Mouse (Mus musculus) T-helper 17 cell (primary cell): Measurements from ENCODE around the gene Rasgef1b.

Experiments used
- in situ Hi-C, 2 experiments: fragments of 300-600 bp; cut with MboI, MseI; formaldehyde crosslinking; loops; 1 replicate in 1 of 2; 2 replicates in 1 of 2; pipeline ENCODE4 v1.15.1; 2025; ENCODE audit warnings: high pct_unique_total_duplicates in 2 of 2

Rasgef1b gene

GRCm38 (mm10) chr5:99451939-99452338 is 276.9 kb downstream of the Rasgef1b start:
- in situ Hi-C loops: no loop called here

GRCm38 (mm10) chr5:99451416-99451815 is 277.4 kb downstream of the Rasgef1b start:
- in situ Hi-C loops: no loop called here

DNA sequence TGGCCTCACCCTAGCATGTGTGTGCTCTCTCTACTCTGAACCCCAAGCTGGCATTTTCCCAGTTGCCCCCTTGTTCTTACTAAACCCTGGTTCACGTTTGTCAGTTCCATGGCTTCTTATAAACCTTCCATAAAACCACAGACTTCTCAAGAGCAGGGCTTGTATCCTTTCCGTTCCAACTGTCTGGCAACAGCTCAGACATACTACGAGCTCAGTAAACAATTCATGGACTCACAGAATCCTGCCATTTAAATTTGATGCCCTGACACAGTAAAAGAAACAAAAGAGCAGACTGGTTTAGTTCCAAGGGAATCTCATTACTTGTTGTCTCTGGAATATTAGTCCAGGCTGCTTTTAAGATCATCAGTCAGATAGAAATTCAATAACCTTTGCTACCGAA is 277.9 kb downstream of the Rasgef1b start:
- in situ Hi-C loops: no loop called here

DNA sequence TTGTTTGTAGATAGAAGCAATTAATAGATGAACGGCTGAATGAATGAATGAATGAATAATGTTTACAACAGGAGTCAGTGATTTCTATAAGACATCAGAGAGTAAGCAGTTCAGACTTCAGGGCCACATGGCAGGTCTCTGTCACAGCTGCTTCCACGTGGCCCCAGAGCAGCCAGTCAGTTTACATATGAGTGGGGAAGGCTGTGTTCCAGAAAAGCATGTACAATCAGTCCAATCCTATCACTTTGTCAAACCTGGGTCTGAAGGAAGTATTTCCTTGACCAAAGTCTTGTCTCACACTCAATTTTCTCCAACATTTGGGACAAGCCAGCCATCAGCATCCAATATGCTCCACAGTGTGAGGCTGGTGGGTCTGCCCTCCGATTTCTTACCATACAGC is 278.4 kb downstream of the Rasgef1b start:
- in situ Hi-C loops: no loop called here

DNA sequence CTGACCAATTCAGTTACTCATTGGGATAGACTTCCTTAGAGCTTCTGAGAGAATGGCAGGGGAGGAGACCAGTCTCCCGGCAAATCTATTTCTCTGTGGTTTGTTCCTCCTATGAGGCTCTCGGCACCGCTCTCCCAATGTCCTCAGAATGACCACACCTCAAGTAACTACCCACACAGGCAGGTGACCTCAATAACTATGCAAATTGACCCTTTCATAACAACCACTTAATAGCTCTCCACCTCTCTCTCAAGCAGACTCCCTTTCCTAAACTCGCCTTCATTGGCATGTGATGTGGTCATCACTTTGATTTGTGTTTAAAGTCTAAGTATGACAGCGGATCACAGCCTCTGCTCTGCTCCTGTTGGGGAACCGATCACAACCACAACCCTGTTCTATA is 281.4 kb downstream of the Rasgef1b start:
- in situ Hi-C loops: loop anchor here in 1 of 2 experiments (5.0 kb wide), 1 partner anchor 105 kb away; no protein-coding TSS in a partner anchor

- in situ Hi-C loops: loop anchor here in 1 of 2 experiments (5.0 kb wide), 1 partner anchor 103 kb away; no protein-coding TSS in a partner anchor
Measured at GRCm38 (mm10) chr5:99445242-99445641, 283.6 kb downstream of the Rasgef1b start.

DNA sequence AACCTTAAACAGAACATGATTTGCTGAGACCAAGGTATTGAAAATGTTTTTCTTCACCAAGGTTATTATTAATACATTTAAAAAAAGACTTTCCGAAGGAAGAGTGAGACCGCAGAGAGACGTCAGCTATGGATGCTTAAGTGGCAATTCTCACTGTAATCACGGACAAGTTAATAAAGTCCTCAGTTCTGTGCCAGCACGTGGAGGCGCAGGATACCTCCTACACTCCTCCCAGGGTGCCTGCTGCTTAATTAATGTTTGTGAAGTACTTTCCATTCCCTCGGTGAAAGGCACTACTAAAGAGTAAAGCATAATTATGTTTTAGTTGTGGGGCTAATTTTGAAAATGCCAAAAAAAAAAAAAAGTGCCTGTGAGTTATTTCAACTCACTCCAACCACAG is 284.1 kb downstream of the Rasgef1b start:
- in situ Hi-C loops: loop anchor here in 1 of 2 experiments (5.0 kb wide), 1 partner anchor 102 kb away; no protein-coding TSS in a partner anchor

DNA sequence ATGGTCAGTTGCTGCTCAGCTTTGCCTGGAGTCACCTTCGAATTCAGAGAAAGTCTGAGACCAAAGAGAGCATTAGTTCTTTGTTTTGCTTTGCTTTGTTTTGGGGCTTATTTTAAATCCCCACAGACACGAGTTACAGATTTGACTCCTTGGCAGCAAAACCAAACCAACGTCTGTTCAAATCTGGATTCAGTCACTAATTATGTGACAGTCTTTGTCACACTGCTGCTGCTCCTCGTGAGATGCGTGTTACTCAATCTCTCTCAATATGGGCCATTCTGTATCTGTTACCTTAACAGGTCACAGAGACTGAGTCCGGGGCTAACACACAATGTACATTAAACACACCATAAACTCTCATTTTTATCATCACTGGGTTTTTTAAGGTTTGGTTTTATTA is 288.8 kb downstream of the Rasgef1b start:
- in situ Hi-C loops: no loop called here

DNA sequence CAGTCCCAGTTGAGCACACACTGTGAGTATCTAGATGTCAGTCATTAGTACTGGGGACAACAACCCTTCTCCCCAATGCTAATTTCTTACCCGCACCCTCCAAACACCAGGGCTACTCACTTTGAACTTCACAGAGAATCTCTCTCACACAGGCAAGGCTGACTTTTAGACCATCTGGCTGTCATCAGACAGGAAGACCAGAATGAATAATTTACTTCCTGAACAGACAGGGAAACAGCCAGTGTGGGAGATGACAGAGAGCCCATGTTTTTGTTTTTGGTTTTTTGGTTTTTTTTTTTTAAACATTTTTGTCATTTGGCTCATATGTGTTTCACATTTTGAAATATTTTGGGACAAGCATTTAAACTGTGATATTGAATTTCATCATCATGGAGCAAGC is 290.3 kb downstream of the Rasgef1b start:
- in situ Hi-C loops: no loop called here

GRCm38 (mm10) chr5:99434226-99434625 is 294.6 kb downstream of the Rasgef1b start:
- in situ Hi-C loops: no loop called here

DNA sequence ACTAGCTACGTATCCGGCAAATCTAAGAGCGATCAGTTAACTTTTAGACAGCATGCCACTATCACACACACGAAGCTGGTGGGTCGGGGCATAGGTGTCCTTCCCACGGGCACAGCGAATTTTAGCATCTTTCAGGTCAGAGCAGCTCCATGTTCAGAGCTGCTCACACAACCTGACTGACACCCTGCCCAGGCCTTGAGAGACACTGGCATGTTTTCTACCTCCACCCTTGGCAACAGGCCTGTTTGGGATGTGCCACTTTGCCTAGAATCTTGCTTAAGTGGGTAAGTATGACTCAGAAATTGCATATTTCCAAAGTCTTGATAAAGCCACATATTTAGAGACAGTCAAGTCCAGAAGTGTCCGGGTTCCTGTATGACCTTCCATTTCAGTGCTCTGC is 296.4 kb downstream of the Rasgef1b start:
- in situ Hi-C loops: no loop called here

- in situ Hi-C loops: no loop called here
Measured at GRCm38 (mm10) chr5:99429273-99429672, 299.6 kb downstream of the Rasgef1b start.

- in situ Hi-C loops: no loop called here
Measured at GRCm38 (mm10) chr5:99428648-99429047, 300.2 kb downstream of the Rasgef1b start.

DNA sequence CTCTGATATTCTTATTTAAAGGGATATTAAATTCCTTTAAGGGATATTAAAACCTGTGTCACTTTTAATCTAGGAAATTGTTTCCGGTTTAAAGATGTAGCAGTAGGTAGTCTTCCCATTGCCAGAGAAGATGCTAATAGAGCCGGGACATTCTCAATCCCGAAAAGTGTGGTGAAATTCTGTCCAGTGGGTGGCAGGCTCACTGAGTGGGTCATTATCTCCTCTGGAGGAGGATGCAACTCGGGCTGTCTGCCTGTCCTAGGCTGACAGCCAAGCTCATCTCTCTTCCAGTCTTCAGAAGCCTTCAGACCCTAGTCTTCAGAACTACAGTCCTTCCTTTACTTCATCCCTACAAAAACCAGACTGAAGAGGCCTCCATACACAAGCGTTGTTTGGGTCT is 305.6 kb downstream of the Rasgef1b start:
- in situ Hi-C loops: no loop called here

DNA sequence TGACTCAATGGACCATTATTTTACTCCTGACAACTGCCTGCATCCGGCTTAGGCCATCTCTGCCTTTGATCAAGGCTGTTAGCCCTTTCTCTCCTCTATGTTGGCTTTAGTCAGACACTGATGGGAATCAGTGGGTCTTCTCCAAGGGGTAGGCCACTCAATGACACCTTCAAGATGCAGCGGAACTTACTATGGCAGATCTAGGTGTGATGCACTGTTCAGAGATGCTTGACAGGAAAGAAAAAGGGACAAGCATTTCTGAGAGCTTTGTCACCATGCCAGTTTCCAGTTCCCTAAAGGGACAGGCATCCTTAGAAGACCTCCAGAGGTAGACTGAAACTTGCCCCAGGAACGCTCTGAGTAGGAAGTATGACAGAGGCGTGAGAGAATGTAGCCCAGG is 306.0 kb downstream of the Rasgef1b start:
- in situ Hi-C loops: no loop called here

GRCm38 (mm10) chr5:99422092-99422491 is 306.8 kb downstream of the Rasgef1b start:
- in situ Hi-C loops: no loop called here

DNA sequence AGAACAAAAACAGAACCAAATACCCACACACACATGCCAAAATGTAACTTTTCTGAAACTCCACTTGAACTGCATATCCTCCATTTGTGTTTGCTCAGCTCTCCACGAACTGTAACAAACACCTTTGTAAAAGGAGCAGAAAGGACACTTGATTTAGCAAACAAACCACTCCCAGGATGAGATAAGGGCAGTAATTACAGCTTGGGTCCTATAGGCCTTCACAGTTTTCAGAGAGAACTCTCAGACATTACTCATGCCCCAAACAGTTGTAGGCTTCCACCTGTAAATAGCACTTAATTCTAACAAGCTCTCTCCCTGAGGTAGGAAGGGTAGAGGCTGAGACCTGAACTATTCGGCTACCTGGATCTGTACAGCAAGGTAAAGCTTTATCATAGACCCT is 309.0 kb downstream of the Rasgef1b start:
- in situ Hi-C loops: no loop called here

GRCm38 (mm10) chr5:99416902-99417301 is 312.0 kb downstream of the Rasgef1b start:
- in situ Hi-C loops: no loop called here

DNA sequence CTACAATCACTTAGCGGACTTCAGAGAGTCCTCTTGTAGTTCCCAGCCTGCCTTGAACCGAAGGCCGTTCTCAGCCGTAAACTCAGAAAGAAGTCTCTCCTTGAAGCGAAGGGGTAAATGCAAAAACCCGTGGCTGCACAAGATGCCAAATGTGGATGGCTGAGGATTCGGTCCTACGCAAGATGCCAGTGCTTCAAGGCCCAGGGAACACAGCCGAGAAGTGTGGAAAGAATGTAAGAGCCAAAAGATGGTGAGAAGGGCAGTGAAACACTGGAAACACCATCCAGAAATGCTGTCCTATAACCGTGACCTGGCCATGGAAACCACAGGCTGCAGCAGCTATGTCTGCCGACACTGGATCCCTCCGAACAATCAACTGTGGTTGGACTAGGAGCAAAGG is 313.2 kb downstream of the Rasgef1b start:
- in situ Hi-C loops: no loop called here

DNA sequence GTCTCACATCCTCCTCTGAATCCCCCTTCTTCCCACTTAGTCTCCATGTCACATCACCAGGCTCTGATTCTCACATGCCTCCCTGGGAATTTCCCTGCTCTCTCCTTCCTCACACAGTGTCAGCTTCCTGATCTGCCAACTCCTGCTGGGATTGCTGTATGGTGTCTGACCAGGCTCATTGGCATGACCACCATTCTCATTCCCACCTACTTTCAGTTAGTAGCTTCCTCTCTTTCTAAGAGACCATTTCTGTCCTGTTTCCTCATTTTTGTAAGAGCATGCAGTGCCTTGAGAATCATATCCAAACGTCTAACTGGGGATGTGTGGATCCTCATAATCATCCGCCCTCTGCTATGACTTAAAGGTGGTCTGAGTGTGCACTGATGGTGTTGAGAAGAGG is 313.8 kb downstream of the Rasgef1b start:
- in situ Hi-C loops: no loop called here

DNA sequence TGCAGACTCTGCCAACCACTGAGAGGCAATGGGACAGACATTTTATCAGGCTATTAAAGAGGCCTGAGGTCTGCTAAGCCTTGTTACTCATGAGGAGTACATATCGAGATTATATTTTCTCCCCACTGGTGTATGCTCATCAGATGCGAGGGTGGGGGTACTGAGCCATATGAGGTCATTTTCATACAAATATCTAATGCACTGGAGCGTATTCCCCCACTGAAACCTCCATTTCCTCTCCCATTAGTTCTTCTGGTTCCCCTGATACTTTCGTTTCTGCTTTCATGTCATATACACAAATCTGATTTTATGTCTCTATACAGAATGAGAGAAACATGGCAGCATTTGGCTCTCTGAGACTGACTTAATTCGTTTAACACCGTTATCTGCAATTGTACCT is 314.6 kb downstream of the Rasgef1b start:
- in situ Hi-C loops: no loop called here

DNA sequence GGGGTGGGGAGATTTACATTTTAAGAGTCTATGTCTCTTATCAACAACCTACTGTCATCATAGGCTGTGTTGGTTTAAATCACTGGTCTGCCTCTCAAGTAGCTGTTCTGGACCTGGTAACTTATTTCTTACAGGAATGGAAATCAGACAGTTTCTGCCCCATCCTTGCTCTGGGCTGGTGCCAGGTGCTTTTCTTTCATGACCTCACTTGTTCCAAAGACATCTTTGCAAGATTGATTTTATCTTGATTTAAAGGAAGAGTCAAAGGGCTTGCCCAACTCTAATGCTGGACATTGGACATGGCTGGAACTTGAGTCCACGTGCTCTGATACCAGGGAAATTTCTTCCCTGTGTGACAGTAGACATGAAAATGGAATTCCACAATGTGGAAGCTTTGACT is 315.0 kb downstream of the Rasgef1b start:
- in situ Hi-C loops: no loop called here

- in situ Hi-C loops: no loop called here
Measured at GRCm38 (mm10) chr5:99413391-99413790, 315.5 kb downstream of the Rasgef1b start.

DNA sequence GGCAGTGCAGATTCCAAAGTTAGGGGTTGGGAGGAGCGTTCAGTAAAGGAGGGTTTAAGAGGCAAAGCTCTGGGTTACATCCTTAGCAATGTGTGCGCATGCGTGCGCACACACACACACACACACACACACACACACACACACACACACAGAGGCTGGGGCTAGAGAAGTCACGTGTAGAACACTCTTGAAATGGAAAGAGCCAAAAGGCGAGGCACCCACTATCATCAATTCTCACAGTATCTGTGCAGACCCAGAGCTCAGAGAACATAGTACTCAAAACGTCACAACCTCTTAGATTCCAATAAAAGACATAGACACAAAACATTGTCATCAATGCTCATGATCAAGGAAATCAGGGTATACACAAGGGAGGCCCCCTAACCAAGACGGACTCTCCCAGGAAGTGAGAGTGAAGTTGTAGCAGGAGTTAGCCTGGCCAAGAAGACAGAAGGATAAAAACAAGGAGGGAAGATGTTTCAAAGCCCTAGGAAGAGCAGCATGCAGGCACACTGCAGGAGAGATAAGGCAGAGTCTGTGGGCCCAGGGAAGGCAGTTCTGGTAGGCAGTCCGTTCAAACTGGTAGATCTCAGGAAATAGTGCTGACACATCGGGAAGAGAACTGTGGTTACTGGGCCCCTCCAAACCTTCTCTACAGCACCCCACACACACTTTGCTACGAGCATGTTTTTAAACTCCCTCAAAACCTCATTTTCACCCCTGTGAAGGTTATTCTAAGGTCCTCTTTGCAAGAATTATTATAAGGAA is 324.3 kb downstream of the Rasgef1b start:
- in situ Hi-C loops: no loop called here
